In genomic region chr13:102877154-102877553, GRCm38 (mm10) we compare ENCODE assay signal across 11 mouse cellular contexts.
DNase-seq lines count a peak whose midpoint lies in the region; ATAC-seq and TF ChIP-seq lines count a peak whose summit lies in the region.
"Had no signal": no experiment of that assay in that cellular context is flagged by ENCODE, and none has a peak within 500 bp of the region (broad histone marks: within the 10 kb centered on the region; RNA-seq: fewer than 3 reads in every experiment).

No protein-coding gene starts in this region.

- H3K4me2 ChIP-seq in kidney, embryonic 15.5 days: no peak overlapping the region
- H3K4me2 ChIP-seq: limb, embryonic 13.5 days had no signal

- peak; percentile 26; the same call in 1 of the 2 replicates for ATAC-seq in kidney, embryonic 15.5 days (replicated peaks; ENCODE audit: low FRiP score)

- peak; percentile 73 to 92 for DNase-seq in adrenal gland, adult (ENCODE audit: inconsistent age in 2 of 2, low spot score in 1 of 2)
- no peak for DNase-seq in adrenal gland, postnatal 4 days (ENCODE audit: low spot score in 2 of 2)
- no peak for DNase-seq in kidney, postnatal 25 days
- DNase-seq in embryonic facial prominence, embryonic 10.5 days (ENCODE audit: low spot score): peak; percentile 3
- no peak for DNase-seq in testis, postnatal 14 days (ENCODE audit: low spot score)
- no peak for DNase-seq in kidney, postnatal 4 days
- DNase-seq: kidney, postnatal 14 days had no signal

- peaks cover 60% of the 10 kb centered on the region for H3K4me1 ChIP-seq in kidney, embryonic 15.5 days
- H3K4me1 ChIP-seq in embryonic facial prominence, embryonic 10.5 days: peaks cover 42% of the 10 kb centered on the region
- peaks cover 18% of the 10 kb centered on the region for H3K4me1 ChIP-seq in olfactory bulb, adult 2 months (ENCODE audit: control insufficient read depth, insufficient read depth, low read length)

- H3K27me3 ChIP-seq in kidney, embryonic 15.5 days: no peaks in the 10 kb centered on the region
- H3K27me3 ChIP-seq in embryonic facial prominence, embryonic 10.5 days (replicated peaks; ENCODE audit: low read depth, poor library complexity, severe bottlenecking): no peaks in the 10 kb centered on the region
- H3K27me3 ChIP-seq: limb, embryonic 13.5 days had no signal

- no peak overlapping the region for H3K9ac ChIP-seq in kidney, embryonic 15.5 days
- H3K9ac ChIP-seq: limb, embryonic 13.5 days had no signal

- no peak for TF ChIP-seq POLR2A in olfactory bulb, adult 2 months (IDR thresholded peaks at IDR 0.05; ENCODE audit: insufficient read depth, low read depth, low read length)

- H3K9me3 ChIP-seq in kidney, embryonic 15.5 days (replicated peaks): no peaks in the 10 kb centered on the region
- H3K9me3 ChIP-seq in embryonic facial prominence, embryonic 10.5 days: no peaks in the 10 kb centered on the region
- H3K9me3 ChIP-seq: limb, embryonic 13.5 days; midbrain, embryonic 10.5 days had no signal

- H3K27ac ChIP-seq in kidney, embryonic 15.5 days: peak overlapping the region; percentile 25; the same call in 1 of the 2 replicates
- no peak overlapping the region for H3K27ac ChIP-seq in embryonic facial prominence, embryonic 10.5 days (replicated peaks)
- H3K27ac ChIP-seq in olfactory bulb, adult 2 months (ENCODE audit: insufficient read depth, low read depth, low read length): peak overlapping the region; percentile 59; the same call in 1 of the 2 replicates
- H3K27ac ChIP-seq: limb, embryonic 13.5 days; midbrain, embryonic 10.5 days had no signal

- 54% methylated on average over 8 of the region's 8 CpGs for WGBS in kidney, embryonic 15.5 days
- 76% methylated on average over 8 of the region's 8 CpGs for WGBS in embryonic facial prominence, embryonic 10.5 days
- 29% methylated on average over 8 of the region's 8 CpGs for WGBS in olfactory bulb, adult 2 months

- H3K4me3 ChIP-seq in kidney, embryonic 15.5 days (replicated peaks): no peak overlapping the region
- no peak overlapping the region for H3K4me3 ChIP-seq in embryonic facial prominence, embryonic 10.5 days
- no peak overlapping the region for H3K4me3 ChIP-seq in olfactory bulb, adult 2 months (ENCODE audit: insufficient read depth, low read depth, low read length)
- H3K4me3 ChIP-seq: limb, embryonic 13.5 days; midbrain, embryonic 10.5 days had no signal

- H3K36me3 ChIP-seq in kidney, embryonic 15.5 days: no peaks in the 10 kb centered on the region
- no peaks in the 10 kb centered on the region for H3K36me3 ChIP-seq in embryonic facial prominence, embryonic 10.5 days (replicated peaks)
- H3K36me3 ChIP-seq: limb, embryonic 13.5 days; midbrain, embryonic 10.5 days had no signal

- no peak for TF ChIP-seq CTCF in olfactory bulb, adult 2 months (IDR thresholded peaks at IDR 0.05; ENCODE audit: insufficient read depth, low read depth, low read length)

Comparison
In these comparisons a context has a peak if more than half of its experiments do, and no peak if none do; other contexts are left out.
1. DNase-seq: peak in adrenal gland, adult (2 of 2) and embryonic facial prominence, embryonic 10.5 days (single experiment); none in adrenal gland, postnatal 4 days (0 of 2), kidney, postnatal 25 days (0 of 2), testis, postnatal 14 days (single experiment) and kidney, postnatal 4 days (0 of 2).